Mouse (Mus musculus): ENCODE data around the gene Kctd6. TPM values are rescaled to one million over a fixed set of nuclear protein-coding genes. Genes with fewer than 3 reads are reported as not detected.

Gene Kctd6
- polyA plus RNA-seq, 1 experiment from 2014 or later, result 15.7 TPM

DNA sequence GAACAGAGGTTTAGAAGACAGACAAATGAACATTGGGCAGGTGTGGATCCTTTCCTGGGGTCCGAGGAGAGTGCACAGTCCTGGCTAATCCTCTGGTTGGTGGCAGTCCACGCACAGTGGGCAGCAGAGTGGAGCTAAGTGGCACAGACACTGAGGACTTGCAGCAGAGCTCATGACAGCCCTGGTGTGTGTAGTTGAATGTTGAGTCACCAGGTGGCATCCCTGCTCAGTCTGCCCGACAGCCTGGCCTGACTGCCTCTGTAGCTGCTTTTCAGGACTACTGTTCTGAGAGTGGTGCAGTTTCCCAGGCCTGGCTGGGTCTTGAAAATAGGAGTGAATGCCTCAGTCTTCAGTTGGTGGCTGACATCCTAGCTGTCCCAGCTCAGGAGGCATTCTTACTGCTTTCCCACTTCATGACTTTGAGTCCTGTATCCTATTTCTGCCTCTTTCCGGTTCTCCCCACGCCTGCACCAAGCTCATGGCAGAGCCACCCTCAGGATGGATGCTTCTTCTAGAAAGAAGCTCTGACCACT is 28.5 kb downstream of the Kctd6 start:
- Histone ChIP-seq H3K4me2 (replicated peaks) (no peak overlapping the region), H3K4me3 (no peak overlapping the region), H3K4me1 (no peaks in the 10 kb centered on the region), H3K9me3 (no peaks in the 10 kb centered on the region), H3K27ac (replicated peaks) (no peak overlapping the region), H3K9ac (replicated peaks) (no peak overlapping the region), H3K36me3 (no peaks in the 10 kb centered on the region), H3K27me3 (no peaks in the 10 kb centered on the region)
- ATAC-seq (replicated peaks), result peak; percentile 72
- 56% methylated on average over 5 of the region's 5 CpGs for WGBS

DNA sequence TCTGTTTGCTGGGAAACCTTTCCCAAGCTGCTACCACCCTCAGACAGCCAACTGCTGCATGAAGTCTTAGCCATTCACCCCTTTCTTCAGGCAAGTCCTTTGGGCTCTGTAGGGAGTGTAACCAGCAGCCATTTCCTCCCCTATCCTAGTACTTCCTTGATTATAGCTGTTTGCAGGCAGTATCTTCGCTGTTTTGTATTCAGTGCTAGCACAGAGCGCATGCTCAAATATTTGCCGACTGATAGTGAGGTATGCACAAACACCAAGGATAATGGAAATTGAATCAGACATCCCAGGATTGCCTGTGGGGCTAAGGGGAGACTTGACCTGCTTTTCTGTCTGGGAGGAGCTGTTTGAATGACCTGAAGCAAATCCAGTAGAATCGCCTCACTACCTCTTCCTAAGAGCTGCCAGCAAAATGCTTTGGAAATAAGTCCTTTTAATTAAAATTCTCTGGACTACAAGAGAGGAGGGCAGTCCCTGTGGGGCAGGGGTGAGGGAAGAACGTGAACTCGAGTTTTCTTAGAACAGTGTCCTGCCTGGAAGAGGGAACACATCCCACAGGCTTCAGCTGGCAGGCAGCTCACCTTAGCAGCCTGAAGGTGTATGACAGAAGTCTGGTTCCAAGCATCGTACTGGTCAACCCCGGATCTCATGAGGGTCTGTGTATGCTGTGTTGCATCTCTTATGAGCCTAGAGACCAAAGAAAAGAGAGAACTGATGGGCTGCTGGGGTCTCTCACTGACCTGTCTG is 29.4 kb downstream of the Kctd6 start:
- Histone ChIP-seq H3K9ac (replicated peaks) (no peak overlapping the region), H3K4me1 (no peaks in the 10 kb centered on the region), H3K27me3 (no peaks in the 10 kb centered on the region), H3K4me2 (replicated peaks) (no peak overlapping the region), H3K9me3 (no peaks in the 10 kb centered on the region), H3K27ac (replicated peaks) (no peak overlapping the region), H3K36me3 (no peaks in the 10 kb centered on the region), H3K4me3 (no peak overlapping the region)
- WGBS, result 66% methylated on average over 8 of the region's 8 CpGs
- ATAC-seq (replicated peaks), result no peak

DNA sequence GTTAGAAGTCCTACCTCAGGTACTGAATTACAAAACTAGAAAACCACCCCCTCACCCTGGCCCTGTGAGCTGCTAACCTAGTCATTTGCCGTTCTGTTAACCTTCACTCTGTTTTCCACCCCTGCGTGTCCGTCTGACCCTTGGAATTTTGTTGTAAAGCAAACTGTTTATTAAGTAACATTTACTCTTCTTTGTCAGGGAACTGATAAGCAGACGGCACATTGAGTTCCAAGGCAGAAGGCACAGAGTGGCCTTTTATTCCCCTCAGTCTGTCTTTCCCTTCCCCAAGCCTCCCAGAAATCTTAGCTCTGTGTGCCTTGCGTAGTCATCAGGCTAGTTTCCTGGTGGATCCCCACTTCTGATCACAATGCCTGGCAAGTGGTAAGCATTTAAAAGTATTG is 30.3 kb downstream of the Kctd6 start:
- H3K9me3 ChIP-seq, result no peaks in the 10 kb centered on the region
- 84% methylated on average over 5 of the region's 5 CpGs for WGBS
- H3K4me2 ChIP-seq (replicated peaks), result no peak overlapping the region
- H3K9ac ChIP-seq (replicated peaks), result no peak overlapping the region
- no peak for ATAC-seq (replicated peaks)
- no peaks in the 10 kb centered on the region for H3K4me1 ChIP-seq
- no peaks in the 10 kb centered on the region for H3K36me3 ChIP-seq
- no peak overlapping the region for H3K4me3 ChIP-seq
- H3K27ac ChIP-seq (replicated peaks), result no peak overlapping the region
- H3K27me3 ChIP-seq, result no peaks in the 10 kb centered on the region

DNA sequence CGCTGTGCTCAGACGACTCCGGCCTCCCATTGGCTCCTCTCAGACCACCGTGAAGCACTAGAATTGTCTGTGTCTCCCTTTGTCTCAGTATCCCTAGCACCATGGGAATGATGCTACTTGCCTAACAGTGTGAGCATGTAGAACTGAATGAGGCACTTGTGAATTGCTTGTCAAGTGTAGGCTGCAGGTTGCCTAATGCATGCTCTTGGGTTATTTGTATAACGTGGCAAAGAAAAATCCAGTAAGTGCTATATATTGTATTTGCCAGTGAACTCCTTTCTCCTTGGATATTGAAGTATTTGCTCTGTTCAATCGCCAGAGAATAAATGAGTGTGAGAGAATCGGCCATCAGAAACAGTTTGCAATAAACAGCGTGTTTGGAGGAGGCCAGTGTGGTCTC is 32.9 kb downstream of the Kctd6 start:
- 80% methylated on average over 8 of the region's 8 CpGs for WGBS
- H3K4me2 ChIP-seq (replicated peaks), result no peak overlapping the region
- H3K27ac ChIP-seq (replicated peaks), result no peak overlapping the region
- no peak overlapping the region for H3K4me3 ChIP-seq
- no peaks in the 10 kb centered on the region for H3K4me1 ChIP-seq
- no peak overlapping the region for H3K9ac ChIP-seq (replicated peaks)
- H3K9me3 ChIP-seq, result no peaks in the 10 kb centered on the region
- H3K27me3 ChIP-seq, result no peaks in the 10 kb centered on the region
- no peak for ATAC-seq (replicated peaks)
- H3K36me3 ChIP-seq, result no peaks in the 10 kb centered on the region

DNA sequence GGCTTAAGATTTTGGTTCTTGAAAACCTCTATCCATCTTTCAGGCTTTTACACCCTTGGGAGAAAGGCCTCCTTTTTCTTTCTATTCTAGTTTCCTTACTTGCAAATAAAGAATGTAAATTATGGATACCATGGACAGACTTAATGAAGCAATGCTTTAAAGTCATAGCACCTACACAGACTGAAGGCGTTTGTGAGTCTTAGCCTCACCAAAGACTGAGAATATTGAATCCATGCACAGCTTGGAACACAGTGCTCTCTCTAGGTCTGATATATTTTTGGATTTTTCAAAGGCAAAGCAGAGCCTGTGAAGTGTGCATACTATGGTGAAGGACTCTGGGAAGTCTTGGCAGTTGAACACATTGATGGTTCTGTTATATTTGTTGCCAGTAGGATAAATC is 35.3 kb downstream of the Kctd6 start:
- Histone ChIP-seq H3K4me1 (no peaks in the 10 kb centered on the region), H3K27ac (replicated peaks) (no peak overlapping the region), H3K4me3 (no peak overlapping the region), H3K9ac (replicated peaks) (no peak overlapping the region), H3K9me3 (no peaks in the 10 kb centered on the region), H3K4me2 (replicated peaks) (no peak overlapping the region), H3K27me3 (no peaks in the 10 kb centered on the region), H3K36me3 (no peaks in the 10 kb centered on the region)
- WGBS, result 92% methylated on average over 1 of the region's 1 CpGs
- no peak for ATAC-seq (replicated peaks)

DNA sequence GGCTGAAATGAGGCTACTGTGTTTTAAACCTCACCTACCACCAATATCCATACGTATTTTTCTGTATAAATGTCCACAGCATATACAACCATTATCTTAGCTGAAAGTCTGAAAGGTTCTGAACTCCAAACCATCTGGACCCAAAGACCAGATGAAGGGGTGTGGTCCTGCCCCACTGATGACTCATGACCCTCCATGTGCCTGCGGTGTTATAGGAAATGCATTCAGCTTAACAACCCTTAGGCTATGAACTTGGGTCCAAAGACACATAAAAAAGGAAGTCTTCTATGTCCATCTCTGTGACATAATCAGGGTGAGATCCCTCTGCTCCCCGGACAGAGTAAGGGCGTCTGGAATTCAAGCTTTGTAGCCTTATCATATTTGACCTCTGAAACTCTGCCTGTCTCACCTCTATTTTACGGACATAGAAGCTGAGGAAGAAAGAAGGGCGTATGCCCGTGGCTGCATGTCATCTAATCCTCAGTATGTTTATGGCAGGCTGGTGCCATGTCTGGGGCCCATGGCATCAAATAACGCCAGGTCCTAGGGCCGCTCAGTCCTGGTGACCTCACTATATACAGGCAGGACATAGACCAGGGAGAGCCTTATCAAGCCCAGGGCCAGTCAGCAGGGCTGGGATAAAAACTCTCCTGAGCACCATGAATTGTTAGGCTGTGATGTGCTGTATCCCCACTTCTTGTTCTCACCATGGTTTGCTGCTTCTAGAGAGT is 36.4 kb downstream of the Kctd6 start:
- Histone ChIP-seq H3K4me2 (replicated peaks) (no peak overlapping the region), H3K9me3 (no peaks in the 10 kb centered on the region), H3K4me3 (no peak overlapping the region), H3K9ac (replicated peaks) (no peak overlapping the region), H3K4me1 (no peaks in the 10 kb centered on the region), H3K36me3 (no peaks in the 10 kb centered on the region), H3K27ac (replicated peaks) (no peak overlapping the region), H3K27me3 (no peaks in the 10 kb centered on the region)
- WGBS, result 90% methylated on average over 9 of the region's 9 CpGs
- ATAC-seq (replicated peaks), result no peak

DNA sequence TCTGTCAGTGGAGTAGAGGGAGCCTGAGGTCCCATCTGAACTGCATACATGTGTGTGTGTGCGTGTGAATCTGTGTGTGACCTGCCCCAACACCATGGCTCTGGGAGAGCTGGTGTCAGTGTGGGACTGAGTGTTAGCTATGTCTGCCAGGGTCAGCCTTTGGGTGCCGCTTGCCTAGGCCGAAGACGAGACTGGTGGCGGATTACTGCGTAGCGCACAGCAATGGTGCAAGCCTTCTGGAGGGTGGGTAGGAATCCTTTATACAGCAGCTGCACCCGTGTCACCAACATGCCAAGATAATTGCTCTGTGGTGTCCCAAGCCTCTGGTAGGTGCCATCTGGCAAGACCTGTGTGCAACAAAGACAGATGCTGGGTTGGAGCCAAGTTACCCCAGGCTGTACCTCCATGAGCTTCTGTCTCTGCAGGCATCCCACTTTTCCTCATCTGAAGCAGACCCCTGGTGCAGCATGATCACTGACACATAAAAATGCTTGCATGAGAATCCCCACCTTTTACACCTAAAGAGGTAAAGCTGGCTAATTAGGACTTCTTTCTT is 37.5 kb downstream of the Kctd6 start:
- no peaks in the 10 kb centered on the region for H3K9me3 ChIP-seq
- H3K27me3 ChIP-seq, result no peaks in the 10 kb centered on the region
- H3K4me1 ChIP-seq, result no peaks in the 10 kb centered on the region
- WGBS, result 87% methylated on average over 8 of the region's 8 CpGs
- no peak overlapping the region for H3K9ac ChIP-seq (replicated peaks)
- no peak overlapping the region for H3K4me3 ChIP-seq
- ATAC-seq (replicated peaks), result no peak
- H3K36me3 ChIP-seq, result no peaks in the 10 kb centered on the region
- no peak overlapping the region for H3K4me2 ChIP-seq (replicated peaks)
- H3K27ac ChIP-seq (replicated peaks), result no peak overlapping the region

DNA sequence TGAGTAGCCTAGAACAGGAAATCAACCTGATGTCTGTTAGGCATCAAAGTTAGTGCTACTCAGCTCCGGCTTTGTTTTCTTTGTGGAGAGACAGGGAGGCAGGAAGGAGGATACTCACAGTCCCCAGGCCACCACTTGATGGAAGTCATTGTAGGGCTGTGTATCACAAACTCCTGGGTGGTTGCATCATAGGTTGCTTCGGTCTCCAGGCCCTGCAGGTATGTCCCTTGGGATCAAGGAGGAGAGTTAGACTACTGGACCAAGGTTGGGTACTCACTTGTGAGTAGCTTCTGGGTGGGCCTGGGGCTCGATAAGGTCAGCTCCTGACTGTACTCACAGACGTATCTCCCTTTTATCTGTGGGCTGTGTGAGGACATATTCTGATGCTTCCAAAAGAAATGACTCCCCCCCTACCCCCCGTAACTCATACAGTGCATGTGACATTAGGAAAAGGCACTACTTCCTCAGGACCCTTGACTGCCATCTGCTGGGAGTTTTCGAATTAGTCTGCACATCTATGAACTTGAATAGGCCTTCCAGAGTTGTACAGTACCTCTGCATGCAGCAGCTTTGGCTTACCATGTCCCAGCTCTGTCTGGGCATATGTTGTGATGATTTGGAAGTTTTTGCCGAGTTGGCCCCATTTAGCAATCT is 41.3 kb downstream of the Kctd6 start:
- 76% methylated on average over 7 of the region's 7 CpGs for WGBS
- Histone ChIP-seq H3K4me2 (replicated peaks) (no peak overlapping the region), H3K9ac (replicated peaks) (no peak overlapping the region), H3K4me3 (no peak overlapping the region), H3K27ac (replicated peaks) (no peak overlapping the region), H3K4me1 (no peaks in the 10 kb centered on the region), H3K36me3 (no peaks in the 10 kb centered on the region), H3K9me3 (no peaks in the 10 kb centered on the region), H3K27me3 (no peaks in the 10 kb centered on the region)
- ATAC-seq (replicated peaks), result peak; percentile 67

DNA sequence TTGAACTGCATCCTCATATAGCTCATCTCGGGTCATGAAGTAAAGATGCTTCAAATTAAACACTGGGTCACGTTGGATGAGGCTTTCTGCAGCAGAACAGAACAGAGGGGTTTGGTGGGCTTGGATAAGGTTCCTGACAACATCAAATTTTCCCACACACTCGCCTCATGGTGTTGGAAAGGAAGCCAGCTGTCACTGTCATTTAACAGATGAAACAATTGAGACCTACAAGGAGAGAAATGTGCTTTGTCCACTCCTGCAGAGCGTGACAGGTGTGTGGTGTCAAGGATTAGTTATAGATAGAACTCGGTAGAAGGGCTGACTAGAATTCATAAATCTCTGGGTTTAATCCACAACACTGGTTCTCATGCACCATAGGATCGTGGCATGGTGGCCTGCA is 42.1 kb downstream of the Kctd6 start:
- Histone ChIP-seq H3K4me3 (no peak overlapping the region), H3K4me1 (no peaks in the 10 kb centered on the region), H3K27me3 (no peaks in the 10 kb centered on the region), H3K9me3 (no peaks in the 10 kb centered on the region), H3K9ac (replicated peaks) (no peak overlapping the region), H3K4me2 (replicated peaks) (no peak overlapping the region), H3K36me3 (no peaks in the 10 kb centered on the region), H3K27ac (replicated peaks) (no peak overlapping the region)
- no peak for ATAC-seq (replicated peaks)
- WGBS, result 80% methylated on average over 6 of the region's 6 CpGs

DNA sequence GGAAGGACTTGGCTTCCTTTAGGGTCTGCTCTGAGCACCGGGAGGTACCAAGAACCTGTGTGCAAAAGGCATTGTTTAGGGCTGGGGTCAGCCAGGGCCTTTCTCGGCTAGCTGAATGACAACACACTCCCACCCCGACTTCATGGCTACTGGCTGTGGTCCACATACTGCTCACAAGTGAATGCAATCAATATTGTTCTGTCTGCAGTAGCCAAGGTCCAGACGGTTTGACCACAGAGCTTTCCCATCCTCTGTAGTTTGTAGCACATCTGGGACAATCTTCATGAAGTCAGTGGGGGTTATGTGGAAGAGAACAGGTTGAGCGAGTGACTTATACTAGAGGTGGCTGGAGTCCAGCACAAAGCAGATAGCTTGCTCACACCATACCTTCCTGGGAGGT is 42.9 kb downstream of the Kctd6 start:
- 79% methylated on average over 5 of the region's 5 CpGs for WGBS

DNA sequence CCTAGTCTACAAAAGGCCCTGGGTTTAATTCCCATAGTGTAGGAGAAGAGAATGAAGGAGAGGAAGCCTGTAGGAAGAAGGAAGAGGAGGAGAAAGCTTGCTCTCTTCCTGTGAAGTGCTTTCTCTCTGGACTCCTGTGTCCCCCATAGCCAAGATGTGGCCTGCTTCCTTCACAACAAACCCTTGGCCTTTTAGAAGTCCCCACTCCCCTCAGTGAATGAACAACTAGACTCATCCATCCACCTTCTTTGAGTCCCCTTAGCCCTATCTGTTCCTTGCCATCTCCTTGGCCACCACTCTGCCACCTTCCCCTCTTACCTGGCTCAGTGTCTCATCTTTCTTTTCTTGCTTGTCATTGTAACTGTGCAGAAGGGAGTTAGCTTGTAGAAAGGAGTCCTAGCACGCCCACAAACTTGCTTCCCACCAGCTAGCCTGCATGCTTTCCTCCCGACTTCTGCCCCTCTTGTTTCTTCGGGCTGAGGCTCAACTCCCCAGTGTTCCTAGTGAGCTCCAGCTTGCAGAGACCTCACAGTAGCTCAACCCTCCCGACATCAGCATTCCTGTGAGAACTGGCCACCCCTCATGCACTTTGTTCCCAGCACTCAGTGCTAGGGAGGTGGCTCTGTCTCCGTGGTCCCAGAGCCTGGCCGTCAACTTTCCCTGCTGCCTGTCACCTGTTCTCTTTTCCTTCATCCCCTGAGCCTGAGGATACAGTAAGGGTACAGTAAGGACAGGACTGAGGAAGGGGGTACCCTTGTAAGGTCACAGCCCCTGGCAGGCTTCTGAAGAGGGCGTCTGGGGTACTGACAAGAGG is 43.8 kb downstream of the Kctd6 start:
- Histone ChIP-seq H3K27ac (replicated peaks) (no peak overlapping the region), H3K36me3 (no peaks in the 10 kb centered on the region), H3K9me3 (no peaks in the 10 kb centered on the region), H3K4me3 (no peak overlapping the region), H3K4me2 (replicated peaks) (no peak overlapping the region), H3K27me3 (no peaks in the 10 kb centered on the region), H3K9ac (replicated peaks) (no peak overlapping the region), H3K4me1 (no peaks in the 10 kb centered on the region)
- no peak for ATAC-seq (replicated peaks)
- 56% methylated on average over 7 of the region's 7 CpGs for WGBS

More for the DNA sequence above, 42.9 kb downstream of the Kctd6 start:
- no peaks in the 10 kb centered on the region for H3K4me1 ChIP-seq
- H3K36me3 ChIP-seq, result no peaks in the 10 kb centered on the region
- no peak overlapping the region for H3K4me3 ChIP-seq
- no peak overlapping the region for H3K9ac ChIP-seq (replicated peaks)
- no peaks in the 10 kb centered on the region for H3K27me3 ChIP-seq
- ATAC-seq (replicated peaks), result no peak
- no peaks in the 10 kb centered on the region for H3K9me3 ChIP-seq
- H3K27ac ChIP-seq (replicated peaks), result no peak overlapping the region
- no peak overlapping the region for H3K4me2 ChIP-seq (replicated peaks)

Data from forebrain, embryonic 15.5 days (tissue).